Mouse (Mus musculus) skeletal muscle tissue, postnatal 0 days (tissue): ENCODE data around the gene Galnt17. TPM values are rescaled to one million over a fixed set of nuclear protein-coding genes. Genes with fewer than 3 reads are reported as not detected.

Experiments
- polyA plus RNA-seq: library from polyadenylated mRNA; unstranded; fragments of >200 nt; fragmentation: Nextera tagmentation; extraction: Ambion mirVana; gene quantifications from 2 replicates; pipeline ENCODE4 v1.2.1, GENCODE M21; 2015

Gene Galnt17
- polyA plus RNA-seq: 6.7 and 7.7 TPM in 2 replicates

GRCm38 (mm10) chr5:131308397-131308796 lies at the start of gene Galnt17:
TSS of gene Galnt17 (minus strand) at chr5:131308497.

